Mouse (Mus musculus) neural tube, embryonic 14.5 days (tissue): Measurements from ENCODE around the gene Nxf3. TPM values are rescaled to one million over a fixed set of nuclear protein-coding genes. Genes with fewer than 3 reads are reported as not detected.
A peak's percentile ranks its signal among the peaks of the same experiment; 100 is the strongest.
"Not testable (repeated sequence)": the region's sequence is repeated elsewhere in the genome, so short reads cannot be mapped to it uniquely, and the experiment has no call there.

Experiments
- ATAC-seq: fragments of 200-750 bp; cut with Nextera tagmentation; 2 replicates; pipeline ENCODE4 v1.8.0; 2017; ENCODE audit warnings: low read depth, mild to moderate bottlenecking, moderate TSS enrichment, moderate library complexity
- H3K27ac ChIP-seq: fragments of 300-500 bp; sonication (generic); 2 replicates; pipeline ENCODE4 v1.5.1; 2014; ENCODE audit warnings: low read depth, mild to moderate bottlenecking, control low read depth, low read length, moderate library complexity, mixed read lengths
- H3K27me3 ChIP-seq: fragments of 300-500 bp; sonication (generic); 2 replicates; pipeline ENCODE4 v1.6.1; 2014; ENCODE audit warnings: low read length; ENCODE audit not compliant: control insufficient read depth, insufficient read depth
- H3K36me3 ChIP-seq: fragments of 300-500 bp; sonication (generic); 2 replicates; pipeline ENCODE4 v1.6.1; 2014; ENCODE audit warnings: low read length, mixed read lengths; ENCODE audit not compliant: control insufficient read depth, insufficient read depth
- H3K4me1 ChIP-seq: fragments of 300-500 bp; sonication (generic); 2 replicates; pipeline ENCODE4 v1.6.1; 2014; ENCODE audit warnings: low read length; ENCODE audit not compliant: control insufficient read depth, insufficient read depth
- H3K4me2 ChIP-seq: fragments of 300-500 bp; sonication (generic); 2 replicates; pipeline ENCODE4 v1.6.1; 2014; ENCODE audit warnings: mild to moderate bottlenecking, low read depth, low read length, control low read depth
- H3K4me3 ChIP-seq: fragments of 300-500 bp; sonication (generic); 2 replicates; pipeline ENCODE4 v1.5.1; 2014; ENCODE audit warnings: low read depth, low read length, control low read depth, mixed read lengths
- H3K9ac ChIP-seq: fragments of 300-500 bp; sonication (generic); replicated peaks from 2 replicates; pipeline ENCODE4 v1.6.1; 2014; ENCODE audit warnings: low read depth, mild to moderate bottlenecking, control low read depth, low read length, mixed read lengths
- H3K9me3 ChIP-seq: fragments of 300-500 bp; sonication (generic); 2 replicates; pipeline ENCODE4 v1.6.1; 2016; ENCODE audit warnings: low read length; ENCODE audit not compliant: control insufficient read depth
- WGBS: fragments of 180-500 bp; shearing (Covaris S2); extraction: QIAGEN DNeasy Blood & Tissue Kit; methylation state at CpG from one replicate; pipeline ENCODE4 v1.1.7; 2014; 5-methylcytosine and 5-hydroxymethylcytosine counted together
- polyA plus RNA-seq: library from polyadenylated mRNA; unstranded; fragments of >200 nt; fragmentation: Nextera tagmentation; extraction: Ambion mirVana; gene quantifications from 2 replicates; pipeline ENCODE4 v1.2.1, GENCODE M21; 2014

Gene Nxf3
- polyA plus RNA-seq, 1 experiment from 2014 or later = 0.08 TPM

- Histone ChIP-seq H3K4me3 (no peak overlapping the region), H3K4me1 (no peaks in the 10 kb centered on the region), H3K9ac (no peak overlapping the region), H3K4me2 (no peak overlapping the region), H3K36me3 (no peaks in the 10 kb centered on the region), H3K9me3 (no peaks in the 10 kb centered on the region), H3K27ac (no peak overlapping the region), H3K27me3 (no peaks in the 10 kb centered on the region)
- 41% methylated on average over 2 of the region's 2 CpGs for WGBS
- ATAC-seq = no peak
These were observed 7.6 kb upstream of the Nxf3 start for GRCm38 (mm10) chrX:136092497-136093279.

GRCm38 (mm10) chrX:136068020-136068419 is 17.0 kb downstream of the Nxf3 start, which contains the start of gene Bex2:
Gene Bex2, minus strand, starts transcription at chrX:136068236.
- peak within 1 kb of the TSS; percentile 39 for H3K4me3 ChIP-seq
- ATAC-seq = peak; percentile 98
- peak within 1 kb of the TSS; percentile 48 for H3K4me2 ChIP-seq
- H3K9me3 ChIP-seq, H3K4me1 ChIP-seq, H3K27me3 ChIP-seq, H3K36me3 ChIP-seq: not testable (repeated sequence)
- no CpG with 5 or more reads among the region's 32 CpGs for WGBS
- peak within 1 kb of the TSS; percentile 77 for H3K27ac ChIP-seq
- peak within 1 kb of the TSS; percentile 47 for H3K9ac ChIP-seq

GRCm38 (mm10) chrX:136067201-136067991 is 17.7 kb downstream of the Nxf3 start:
- Histone ChIP-seq H3K9ac (peak overlapping the region; percentile 47), H3K4me2 (peak overlapping the region; percentile 48), H3K27ac (peak overlapping the region; percentile 77), H3K4me3 (peak overlapping the region; percentile 39)
- WGBS = 14% methylated on average over 10 of the region's 48 CpGs
- not testable (repeated sequence) for H3K9me3 ChIP-seq, H3K27me3 ChIP-seq, H3K4me1 ChIP-seq, H3K36me3 ChIP-seq
- peak; percentile 84 for ATAC-seq

- WGBS = 71% methylated on average over 1 of the region's 1 CpGs
- ATAC-seq = no peak
- H3K4me1 ChIP-seq = no peaks in the 10 kb centered on the region
- H3K4me3 ChIP-seq = no peak overlapping the region
- no peak overlapping the region for H3K4me2 ChIP-seq
- H3K27me3 ChIP-seq = no peaks in the 10 kb centered on the region
- H3K9me3 ChIP-seq = no peaks in the 10 kb centered on the region
- no peaks in the 10 kb centered on the region for H3K36me3 ChIP-seq
- no peak overlapping the region for H3K27ac ChIP-seq
- no peak overlapping the region for H3K9ac ChIP-seq
These were observed 24.4 kb downstream of the Nxf3 start for GRCm38 (mm10) chrX:136060698-136061097.

- 82% methylated on average over 2 of the region's 2 CpGs for WGBS
- Histone ChIP-seq H3K9me3 (no peaks in the 10 kb centered on the region), H3K27me3 (no peaks in the 10 kb centered on the region), H3K4me1 (no peaks in the 10 kb centered on the region), H3K36me3 (no peaks in the 10 kb centered on the region), H3K4me3 (no peak overlapping the region), H3K27ac (no peak overlapping the region), H3K9ac (no peak overlapping the region), H3K4me2 (no peak overlapping the region)
- ATAC-seq = no peak
These were observed 33.8 kb downstream of the Nxf3 start for GRCm38 (mm10) chrX:136051219-136051618.

- 17% methylated on average over 5 of the region's 5 CpGs for WGBS
- Histone ChIP-seq H3K4me2 (no peak overlapping the region), H3K27ac (no peak overlapping the region), H3K9ac (no peak overlapping the region), H3K4me1 (no peaks in the 10 kb centered on the region), H3K4me3 (no peak overlapping the region), H3K27me3 (no peaks in the 10 kb centered on the region), H3K9me3 (no peaks in the 10 kb centered on the region), H3K36me3 (no peaks in the 10 kb centered on the region)
- peak; percentile 78; the same call in 1 of the 2 replicates for ATAC-seq
These were observed 37.5 kb downstream of the Nxf3 start for GRCm38 (mm10) chrX:136047528-136047927.

- Histone ChIP-seq H3K4me3 (no peak overlapping the region), H3K4me2 (no peak overlapping the region), H3K9me3 (no peaks in the 10 kb centered on the region), H3K4me1 (no peaks in the 10 kb centered on the region), H3K27ac (no peak overlapping the region), H3K27me3 (no peaks in the 10 kb centered on the region), H3K9ac (no peak overlapping the region), H3K36me3 (no peaks in the 10 kb centered on the region)
- 88% methylated on average over 1 of the region's 1 CpGs for WGBS
- ATAC-seq = no peak
These were observed 41.3 kb downstream of the Nxf3 start for GRCm38 (mm10) chrX:136043726-136044125.

- H3K27ac ChIP-seq, H3K4me1 ChIP-seq, H3K9ac ChIP-seq, H3K9me3 ChIP-seq, H3K36me3 ChIP-seq, H3K27me3 ChIP-seq: not testable (repeated sequence)
- peak; percentile 96 for ATAC-seq
- peak within 1 kb of the TSS; percentile 26 for H3K4me3 ChIP-seq
- WGBS = 38% methylated on average over 3 of the region's 49 CpGs
- H3K4me2 ChIP-seq = peak within 1 kb of the TSS; percentile 46
These were observed 52.0 kb downstream of the Nxf3 start, which contains the start of gene Arxes1 for GRCm38 (mm10) chrX:136032799-136033763. Gene Arxes1, plus strand, starts transcription at chrX:136033367.
